Mouse (Mus musculus) layer of hippocampus, adult 2 months (tissue): ENCODE measurements around the gene Mvb12b. TPM values are rescaled to one million over a fixed set of nuclear protein-coding genes. Genes with fewer than 3 reads are reported as not detected.

Experiments used
- DNase-seq, 2 experiments: peaks; one replicate each; pipeline ENCODE4 v3.0.0; 2022; ENCODE audit warnings: low spot score in 2 of 2
- H3K27ac ChIP-seq: fragments of 200-600 bp; 2 replicates; pipeline ENCODE4 v1.8.1; 2022
- H3K4me3 ChIP-seq: fragments of 200-600 bp; 2 replicates; pipeline ENCODE4 v1.8.1; 2022; ENCODE audit warnings: mild to moderate bottlenecking
- CTCF ChIP-seq: fragments of 200-600 bp; conservative IDR thresholded peaks from 2 replicates; pipeline ENCODE4 v1.8.1; 2022; ENCODE audit warnings: antibody characterized with exemption, mild to moderate bottlenecking, moderate library complexity
- total RNA-seq, 2 experiments: library from RNA; stranded (reverse); gene quantifications; 2 replicates each; pipeline ENCODE4 v1.2.3; 2021

Gene Mvb12b
- total RNA-seq, 2 experiments from 2014 or later: 82.0 to 83.6 TPM

GRCm38 (mm10) chr2:33683095-33683494 lies 204.7 kb downstream of the Mvb12b start:
- no peak for DNase-seq
- Histone ChIP-seq H3K27ac (no peak overlapping the region), H3K4me3 (no peak overlapping the region)
- no peak for TF ChIP-seq CTCF

- no peak overlapping the region for H3K27ac ChIP-seq
- peak; percentile 28 to 75 for DNase-seq
- H3K4me3 ChIP-seq: no peak overlapping the region
- TF ChIP-seq CTCF: peak; percentile 85
Observed at GRCm38 (mm10) chr2:33682219-33682618, 205.5 kb downstream of the Mvb12b start.

Other genes starting within 250 kb of the Mvb12b start
- under 1 TPM; 0.10 to 0.41 TPM for gene Lmx1b, start 247.4 kb downstream of the Mvb12b start, total RNA-seq